Mouse (Mus musculus) forebrain, embryonic 10.5 days (tissue): ENCODE data around the gene Pgap3. TPM values are rescaled to one million over a fixed set of nuclear protein-coding genes. Genes with fewer than 3 reads are reported as not detected.

Experiments used
- DNase-seq: peaks from one replicate; pipeline ENCODE4 v3.0.0-alpha.2; 2017; ENCODE audit warnings: low spot score; ENCODE audit errors: extremely low spot score
- H3K27ac ChIP-seq: fragments of 300-500 bp; sonication (generic); 2 replicates; pipeline ENCODE4 v1.5.1; 2016; ENCODE audit warnings: mild to moderate bottlenecking
- H3K27me3 ChIP-seq: fragments of 300-500 bp; sonication (generic); 2 replicates; pipeline ENCODE4 v1.6.1; 2016; ENCODE audit warnings: mild to moderate bottlenecking; ENCODE audit not compliant: poor library complexity, severe bottlenecking
- H3K36me3 ChIP-seq: fragments of 300-500 bp; sonication (generic); replicated peaks from 2 replicates; pipeline ENCODE4 v1.6.1; 2016; ENCODE audit warnings: mild to moderate bottlenecking, moderate library complexity
- H3K4me1 ChIP-seq: fragments of 300-500 bp; sonication (generic); 2 replicates; pipeline ENCODE4 v1.6.1; 2016
- H3K4me3 ChIP-seq: fragments of 300-500 bp; sonication (generic); 2 replicates; pipeline ENCODE4 v1.5.1; 2016; ENCODE audit warnings: mild to moderate bottlenecking, moderate library complexity
- H3K9me3 ChIP-seq: fragments of 300-500 bp; sonication (generic); 2 replicates; pipeline ENCODE4 v1.6.1; 2016; ENCODE audit warnings: mild to moderate bottlenecking, moderate library complexity
- WGBS: fragments of 180-500 bp; shearing (Covaris S2); methylation state at CpG from one replicate; pipeline ENCODE4 v1.1.7; 2016; 5-methylcytosine and 5-hydroxymethylcytosine counted together
- polyA plus RNA-seq: library from polyadenylated mRNA; unstranded; fragments of >200 nt; fragmentation: Nextera tagmentation; extraction: Ambion mirVana; gene quantifications from 2 replicates; pipeline ENCODE4 v1.2.1, GENCODE M21; 2016

Gene Pgap3
- polyA plus RNA-seq, 1 experiment from 2014 or later: 10.0 TPM

- 84% methylated on average over 9 of the region's 9 CpGs for WGBS
- no peaks in the 10 kb centered on the region for H3K27me3 ChIP-seq
- no peaks in the 10 kb centered on the region for H3K4me1 ChIP-seq
- H3K36me3 ChIP-seq: peaks cover 94% of the 10 kb centered on the region
- no peak for DNase-seq
- no peak overlapping the region for H3K4me3 ChIP-seq
- no peak overlapping the region for H3K27ac ChIP-seq
- no peaks in the 10 kb centered on the region for H3K9me3 ChIP-seq
Measured at GRCm38 (mm10) chr11:98431743-98432502, 31.6 kb upstream of the Pgap3 start.

- Histone ChIP-seq H3K4me1 (no peaks in the 10 kb centered on the region), H3K27me3 (no peaks in the 10 kb centered on the region), H3K27ac (no peak overlapping the region), H3K4me3 (no peak overlapping the region), H3K36me3 (peaks cover 83% of the 10 kb centered on the region), H3K9me3 (no peaks in the 10 kb centered on the region)
- 89% methylated on average over 5 of the region's 5 CpGs for WGBS
- no peak for DNase-seq
Measured at GRCm38 (mm10) chr11:98428436-98428835, 28.1 kb upstream of the Pgap3 start.

- Histone ChIP-seq H3K27me3 (no peaks in the 10 kb centered on the region), H3K36me3 (peaks cover 84% of the 10 kb centered on the region), H3K4me3 (no peak overlapping the region), H3K27ac (no peak overlapping the region), H3K4me1 (no peaks in the 10 kb centered on the region), H3K9me3 (no peaks in the 10 kb centered on the region)
- 91% methylated on average over 7 of the region's 7 CpGs for WGBS
- DNase-seq: no peak
Measured at GRCm38 (mm10) chr11:98426592-98426991, 26.3 kb upstream of the Pgap3 start.

GRCm38 (mm10) chr11:98418939-98419547 is 18.8 kb upstream of the Pgap3 start:
- no peak for DNase-seq
- Histone ChIP-seq H3K9me3 (no peaks in the 10 kb centered on the region), H3K4me3 (no peak overlapping the region), H3K36me3 (peaks cover 34% of the 10 kb centered on the region), H3K27me3 (peaks cover 9% of the 10 kb centered on the region), H3K4me1 (peaks cover 12% of the 10 kb centered on the region), H3K27ac (no peak overlapping the region)
- WGBS: 82% methylated on average over 10 of the region's 10 CpGs

- WGBS: 80% methylated on average over 6 of the region's 6 CpGs
- H3K36me3 ChIP-seq: peaks cover 28% of the 10 kb centered on the region
- no peak overlapping the region for H3K4me3 ChIP-seq
- peaks cover 16% of the 10 kb centered on the region for H3K27me3 ChIP-seq
- H3K27ac ChIP-seq: no peak overlapping the region
- H3K4me1 ChIP-seq: peaks cover 19% of the 10 kb centered on the region
- no peaks in the 10 kb centered on the region for H3K9me3 ChIP-seq
- DNase-seq: no peak
Measured at GRCm38 (mm10) chr11:98418273-98418672, 18.0 kb upstream of the Pgap3 start.

- no peak overlapping the region for H3K4me3 ChIP-seq
- H3K4me1 ChIP-seq: peaks cover 30% of the 10 kb centered on the region
- peaks cover 28% of the 10 kb centered on the region for H3K27me3 ChIP-seq
- DNase-seq: no peak
- peaks cover 16% of the 10 kb centered on the region for H3K36me3 ChIP-seq
- WGBS: 81% methylated on average over 1 of the region's 1 CpGs
- no peaks in the 10 kb centered on the region for H3K9me3 ChIP-seq
- H3K27ac ChIP-seq: no peak overlapping the region
Measured at GRCm38 (mm10) chr11:98417074-98417473, 16.8 kb upstream of the Pgap3 start.

- 17% methylated on average over 2 of the region's 2 CpGs for WGBS
- DNase-seq: no peak
- H3K27me3 ChIP-seq: peaks cover 57% of the 10 kb centered on the region
Measured at GRCm38 (mm10) chr11:98414162-98414561, 13.9 kb upstream of the Pgap3 start.

GRCm38 (mm10) chr11:98413731-98414130 is 13.4 kb upstream of the Pgap3 start:
- H3K27me3 ChIP-seq: peaks cover 61% of the 10 kb centered on the region
- H3K9me3 ChIP-seq: no peaks in the 10 kb centered on the region
- 33% methylated on average over 7 of the region's 7 CpGs for WGBS
- peaks cover 51% of the 10 kb centered on the region for H3K4me1 ChIP-seq
- no peak for DNase-seq
- H3K27ac ChIP-seq: peak overlapping the region; percentile 91
- peak overlapping the region; percentile 97 for H3K4me3 ChIP-seq
- H3K36me3 ChIP-seq: no peaks in the 10 kb centered on the region; the same call in 1 of the 2 replicates

More at GRCm38 (mm10) chr11:98414162-98414561, 13.9 kb upstream of the Pgap3 start:
- H3K9me3 ChIP-seq: no peaks in the 10 kb centered on the region
- peaks cover 46% of the 10 kb centered on the region for H3K4me1 ChIP-seq
- peak overlapping the region; percentile 97; the same call in 1 of the 2 replicates for H3K4me3 ChIP-seq
- H3K27ac ChIP-seq: no peak overlapping the region
- H3K36me3 ChIP-seq: no peaks in the 10 kb centered on the region; the same call in 1 of the 2 replicates

GRCm38 (mm10) chr11:98412797-98413301 is 12.6 kb upstream of the Pgap3 start:
- no peaks in the 10 kb centered on the region for H3K9me3 ChIP-seq
- DNase-seq: peak; percentile 62
- WGBS: 0% methylated on average over 40 of the region's 40 CpGs
- H3K4me1 ChIP-seq: peaks cover 54% of the 10 kb centered on the region
- peaks cover 63% of the 10 kb centered on the region for H3K27me3 ChIP-seq
- peak overlapping the region; percentile 97 for H3K4me3 ChIP-seq
- H3K36me3 ChIP-seq: no peaks in the 10 kb centered on the region
- peak overlapping the region; percentile 91 for H3K27ac ChIP-seq

GRCm38 (mm10) chr11:98412273-98412796 is 12.0 kb upstream of the Pgap3 start, which contains the start of gene Erbb2:
Gene Erbb2 (plus strand): TSS chr11:98412470.
- Histone ChIP-seq H3K27me3 (peaks cover 63% of the 10 kb centered on the region), H3K4me3 (peak within 1 kb of the TSS; percentile 97), H3K27ac (peak within 1 kb of the TSS; percentile 91), H3K36me3 (no peaks in the 10 kb centered on the region), H3K4me1 (peaks cover 54% of the 10 kb centered on the region), H3K9me3 (no peaks in the 10 kb centered on the region)
- DNase-seq: peak; percentile 85
- under 1% methylated on average over 49 of the region's 49 CpGs for WGBS

GRCm38 (mm10) chr11:98409341-98409822 is 9.1 kb upstream of the Pgap3 start:
- Histone ChIP-seq H3K27ac (peak overlapping the region; percentile 75), H3K4me1 (peaks cover 46% of the 10 kb centered on the region), H3K27me3 (peaks cover 58% of the 10 kb centered on the region), H3K36me3 (no peaks in the 10 kb centered on the region), H3K4me3 (peak overlapping the region; percentile 30), H3K9me3 (no peaks in the 10 kb centered on the region)
- WGBS: 3% methylated on average over 10 of the region's 10 CpGs
- DNase-seq: peak; percentile 47

- Histone ChIP-seq H3K4me1 (peaks cover 40% of the 10 kb centered on the region), H3K4me3 (peak overlapping the region; percentile 30), H3K27me3 (peaks cover 53% of the 10 kb centered on the region), H3K36me3 (no peaks in the 10 kb centered on the region), H3K9me3 (no peaks in the 10 kb centered on the region), H3K27ac (peak overlapping the region; percentile 75)
- WGBS: 51% methylated on average over 8 of the region's 8 CpGs
- DNase-seq: no peak
Measured at GRCm38 (mm10) chr11:98408872-98409271, 8.6 kb upstream of the Pgap3 start.
